Mouse (Mus musculus): Measurements from ENCODE around the gene Ank3. TPM values are rescaled to one million over a fixed set of nuclear protein-coding genes. Genes with fewer than 3 reads are reported as not detected.

Gene Ank3
- total and polyA plus RNA-seq, 3 experiments = 3.2 to 6.7 TPM; not detected in 1

DNA sequence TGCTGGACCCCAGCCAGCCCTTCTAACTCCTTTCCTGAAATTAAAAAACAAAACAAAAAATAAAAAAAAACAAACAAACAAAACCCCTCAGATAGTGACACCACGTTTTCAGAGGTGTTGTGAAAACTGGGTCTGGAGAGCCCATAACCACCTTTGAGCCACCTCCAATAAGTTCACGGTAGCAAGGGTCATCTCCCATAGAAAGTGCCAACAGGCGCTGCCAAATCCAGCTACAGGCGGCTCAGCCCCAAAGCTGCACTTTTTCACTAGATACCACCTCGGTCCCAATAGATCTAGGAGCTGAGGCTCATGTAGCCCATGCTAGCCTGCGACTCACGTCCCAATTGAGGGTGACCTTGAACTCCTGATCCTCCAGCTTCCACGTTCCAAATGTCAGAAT is 547.7 kb downstream of the Ank3 start:
- TF ChIP-seq SIN3A (IDR thresholded peaks at IDR 0.05; ENCODE audit: low read length) = no peak
- TF ChIP-seq JUND (IDR thresholded peaks at IDR 0.05; ENCODE audit: low read depth, low read length) = no peak
- TF ChIP-seq E2F4 (IDR thresholded peaks at IDR 0.05; ENCODE audit: borderline replicate concordance, low read depth, low read length) = no peak
- no peak for DNase-seq (ENCODE audit: low read depth, low spot score)
- Histone ChIP-seq H3K4me1 (ENCODE audit: control insufficient read depth in 1 of 2, insufficient read depth in 2 of 2, low read length in 2 of 2) (peaks cover 0 to 8% of the 10 kb centered on the region in 2 experiments; a peak in 3 of 4 replicates), H3K4me3 (ENCODE audit: control insufficient read depth in 1 of 2, insufficient read depth in 1 of 2, low read depth in 2 of 2, low read length in 2 of 2) (no peak overlapping the region), H3K79me2 (ENCODE audit: control insufficient read depth, insufficient read depth, low read length, poor library complexity) (no peaks in the 10 kb centered on the region; the same call in 1 of the 2 replicates), H3K36me3 (ENCODE audit: control insufficient read depth in 1 of 2, insufficient read depth in 2 of 2, low read length in 2 of 2) (peaks cover 0 to under 1% of the 10 kb centered on the region in 2 experiments; a peak in 2 of 4 replicates), H3K9me3 (replicated peaks; ENCODE audit: insufficient read depth, low read length) (no peaks in the 10 kb centered on the region), H3K27ac (ENCODE audit: control insufficient read depth, low read depth, low read length) (no peak overlapping the region), H3K9ac (ENCODE audit: control insufficient read depth, low read depth, low read length, poor library complexity, severe bottlenecking) (no peak overlapping the region), H3K27me3 (ENCODE audit: control insufficient read depth in 1 of 2, insufficient read depth in 2 of 2, low read length in 2 of 2) (no peaks in the 10 kb centered on the region)

- H3K9ac ChIP-seq (ENCODE audit: control insufficient read depth, low read depth, low read length, poor library complexity, severe bottlenecking) = no peak overlapping the region
- peaks cover 0 to 12% of the 10 kb centered on the region in 2 experiments; a peak in 3 of 4 replicates for H3K4me1 ChIP-seq (ENCODE audit: control insufficient read depth in 1 of 2, insufficient read depth in 2 of 2, low read length in 2 of 2)
- no peak overlapping the region for H3K27ac ChIP-seq (ENCODE audit: control insufficient read depth, low read depth, low read length)
- H3K4me3 ChIP-seq (ENCODE audit: control insufficient read depth in 1 of 2, insufficient read depth in 1 of 2, low read depth in 2 of 2, low read length in 2 of 2) = no peak overlapping the region
- no peak for DNase-seq (ENCODE audit: low read depth, low spot score)
- peaks cover 0 to 2% of the 10 kb centered on the region in 2 experiments; a peak in 2 of 4 replicates for H3K36me3 ChIP-seq (ENCODE audit: control insufficient read depth in 1 of 2, insufficient read depth in 2 of 2, low read length in 2 of 2)
- no peaks in the 10 kb centered on the region for H3K9me3 ChIP-seq (replicated peaks; ENCODE audit: insufficient read depth, low read length)
- no peak for TF ChIP-seq ELF1 (IDR thresholded peaks at IDR 0.05; ENCODE audit: low read depth, low read length)
- TF ChIP-seq SIN3A (IDR thresholded peaks at IDR 0.05; ENCODE audit: low read length) = no peak
- TF ChIP-seq E2F4 (IDR thresholded peaks at IDR 0.05; ENCODE audit: borderline replicate concordance, low read depth, low read length) = no peak
- no peak for TF ChIP-seq MYB (IDR thresholded peaks at IDR 0.05; ENCODE audit: low read depth, low read length)
- no peak for TF ChIP-seq MYC (IDR thresholded peaks at IDR 0.05; ENCODE audit: low read depth, low read length)
- TF ChIP-seq MAFK (IDR thresholded peaks at IDR 0.05; ENCODE audit: borderline replicate concordance, low read depth, low read length) = no peak
- no peak for TF ChIP-seq BHLHE40 (IDR thresholded peaks at IDR 0.05; ENCODE audit: borderline replicate concordance, low read depth, low read length)
- TF ChIP-seq KAT2A (conservative IDR thresholded peaks at IDR 0.05; ENCODE audit: low read depth, low read length) = no peak
- no peak for TF ChIP-seq CHD2 (IDR thresholded peaks at IDR 0.05; ENCODE audit: low read length)
- no peak for TF ChIP-seq MAX (IDR thresholded peaks at IDR 0.05; ENCODE audit: low read length)
- no peak for TF ChIP-seq NRF1 (IDR thresholded peaks at IDR 0.05; ENCODE audit: insufficient read depth, low read depth, low read length, poor library complexity, severe bottlenecking)
- TF ChIP-seq RAD21 (IDR thresholded peaks at IDR 0.05; ENCODE audit: low read depth, low read length) = no peak
- no peak for TF ChIP-seq ZC3H11A (IDR thresholded peaks at IDR 0.05; ENCODE audit: low read depth, low read length)
- no peaks in the 10 kb centered on the region for H3K27me3 ChIP-seq (ENCODE audit: control insufficient read depth in 1 of 2, insufficient read depth in 2 of 2, low read length in 2 of 2)
- no peaks in the 10 kb centered on the region; the same call in 1 of the 2 replicates for H3K79me2 ChIP-seq (ENCODE audit: control insufficient read depth, insufficient read depth, low read length, poor library complexity)
These were observed 548.5 kb downstream of the Ank3 start for GRCm38 (mm10) chr10:69947093-69947492.

Measured in MEL (cell line).